Mouse (Mus musculus) MEL (cell line): Measurements from ENCODE around the gene Fam53b.

ENCODE experiments used
- CTCF ChIP-seq, 3 experiments: IDR thresholded peaks in 2 of 3; conservative IDR thresholded peaks in 1 of 3; 2 replicates each; pipeline ENCODE4 v1.5.1; 2011 to 2012; ENCODE audit warnings: low read length in 3 of 3, low read depth in 2 of 3, mild to moderate bottlenecking in 2 of 3, improper control_type of control experiment in 1 of 3, inconsistent platforms in 1 of 3, mixed read lengths in 1 of 3, moderate library complexity in 1 of 3; ENCODE audit not compliant: control insufficient read depth in 1 of 3, insufficient read depth in 1 of 3, poor library complexity in 1 of 3, severe bottlenecking in 1 of 3
- EP300 ChIP-seq, 2 experiments: IDR thresholded peaks; 2 replicates each; pipeline ENCODE4 v1.6.1; 2011; ENCODE audit warnings: improper control_type of control experiment in 2 of 2, low read length in 2 of 2, low read depth in 1 of 2, mild to moderate bottlenecking in 1 of 2
- GATA1 ChIP-seq: IDR thresholded peaks from 2 replicates; pipeline ENCODE4 v1.6.1; 2011; ENCODE audit warnings: low read depth, low read length, improper control_type of control experiment
- HCFC1 ChIP-seq: IDR thresholded peaks from 2 replicates; pipeline ENCODE4 v1.6.1; 2012; ENCODE audit warnings: low read depth, mild to moderate bottlenecking, inconsistent platforms, low read length, improper control_type of control experiment, moderate library complexity
- KAT2A ChIP-seq: conservative IDR thresholded peaks from 2 replicates; pipeline ENCODE4 v1.6.1; 2012; ENCODE audit warnings: low read depth, low read length, improper control_type of control experiment, inconsistent platforms
- MYB ChIP-seq: IDR thresholded peaks from 2 replicates; pipeline ENCODE4 v1.6.1; 2011; ENCODE audit warnings: mild to moderate bottlenecking, low read depth, low read length, improper control_type of control experiment
- NRF1 ChIP-seq: IDR thresholded peaks from 2 replicates; pipeline ENCODE4 v1.6.1; 2014; ENCODE audit warnings: low read depth, mild to moderate bottlenecking, inconsistent platforms, low read length, improper control_type of control experiment, moderate library complexity; ENCODE audit not compliant: poor library complexity, insufficient read depth, severe bottlenecking
- POLR2AphosphoS2 ChIP-seq: IDR thresholded peaks from 2 replicates; pipeline ENCODE4 v1.6.1; 2011; ENCODE audit warnings: low read length, improper control_type of control experiment
- RAD21 ChIP-seq: IDR thresholded peaks from 2 replicates; pipeline ENCODE4 v1.6.1; 2011; ENCODE audit warnings: mild to moderate bottlenecking, low read depth, low read length, improper control_type of control experiment
- SIN3A ChIP-seq: IDR thresholded peaks from 2 replicates; pipeline ENCODE4 v1.6.1; 2012; ENCODE audit warnings: low read length, improper control_type of control experiment, inconsistent platforms
- ZC3H11A ChIP-seq: IDR thresholded peaks from 2 replicates; pipeline ENCODE4 v1.6.1; 2012; ENCODE audit warnings: low read depth, mild to moderate bottlenecking, inconsistent platforms, low read length, improper control_type of control experiment
- ZMIZ1 ChIP-seq: IDR thresholded peaks from 2 replicates; pipeline ENCODE4 v1.6.1; 2012; ENCODE audit warnings: low read depth, mild to moderate bottlenecking, inconsistent platforms, low read length, improper control_type of control experiment, moderate library complexity

DNA sequence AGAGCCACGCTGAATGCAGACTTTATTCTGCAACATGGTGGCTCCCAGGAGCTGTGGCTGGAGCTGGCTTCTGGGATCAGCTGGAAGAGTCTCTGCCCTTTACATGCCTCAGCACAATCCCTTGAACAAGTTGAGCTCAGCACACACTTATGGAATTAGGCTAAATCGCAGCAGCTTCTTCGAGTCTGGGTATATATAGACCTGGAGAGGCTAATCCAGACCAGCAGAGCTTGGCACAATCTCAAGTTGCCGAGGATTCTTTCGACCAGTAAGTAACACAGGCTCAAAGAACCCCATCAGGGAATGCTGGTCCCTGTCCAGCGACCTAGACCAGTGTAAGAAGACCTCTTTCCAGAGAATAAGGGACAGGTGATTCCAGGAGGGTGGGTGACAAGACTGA, 31.8 kb downstream of the Fam53b start:
- TF ChIP-seq NRF1 (no peak), CTCF (IDR thresholded peaks at IDR 0.05 in 2 of 3, conservative IDR thresholded peaks at IDR 0.05 in 1 of 3; ENCODE audit: control insufficient read depth in 1 of 3, insufficient read depth in 1 of 3, low read depth in 2 of 3, low read length in 3 of 3, poor library complexity in 1 of 3, severe bottlenecking in 1 of 3) (no peak), EP300 (IDR thresholded peaks at IDR 0.05; ENCODE audit: low read depth in 1 of 2, low read length in 2 of 2) (no peak), MYB (no peak), GATA1 (no peak), ZC3H11A (no peak), POLR2AphosphoS2 (no peak), KAT2A (no peak), RAD21 (no peak), HCFC1 (no peak), ZMIZ1 (no peak), SIN3A (no peak)
